Mouse (Mus musculus) neural tube, embryonic 11.5 days (tissue): ENCODE data around the gene Olfr786. TPM values are rescaled to one million over a fixed set of nuclear protein-coding genes. Genes with fewer than 3 reads are reported as not detected.

Experiments
- ATAC-seq: fragments of 200-750 bp; cut with Nextera tagmentation; 2 replicates; pipeline ENCODE4 v1.8.0; 2017; ENCODE audit warnings: moderate number of reproducible peaks, mild to moderate bottlenecking, moderate TSS enrichment, moderate library complexity; ENCODE audit not compliant: insufficient read depth, low FRiP score, low TSS enrichment
- DNase-seq: peaks from one replicate; pipeline ENCODE4 v3.0.0-alpha.2; 2015; ENCODE audit warnings: low spot score
- H3K27ac ChIP-seq: fragments of 300-500 bp; sonication (generic); 2 replicates; pipeline ENCODE4 v1.5.1; 2014; ENCODE audit warnings: low read depth, mild to moderate bottlenecking, low read length
- H3K27me3 ChIP-seq: fragments of 300-500 bp; sonication (generic); 2 replicates; pipeline ENCODE4 v1.6.1; 2014; ENCODE audit warnings: mild to moderate bottlenecking, low read length, mixed read lengths; ENCODE audit not compliant: control insufficient read depth, insufficient read depth
- H3K36me3 ChIP-seq: fragments of 300-500 bp; sonication (generic); 2 replicates; pipeline ENCODE4 v1.6.1; 2014; ENCODE audit warnings: mild to moderate bottlenecking, low read length, moderate library complexity, mixed read lengths; ENCODE audit not compliant: control insufficient read depth, insufficient read depth
- H3K4me1 ChIP-seq: fragments of 300-500 bp; sonication (generic); 2 replicates; pipeline ENCODE4 v1.6.1; 2014; ENCODE audit warnings: low read length, mixed read lengths; ENCODE audit not compliant: control insufficient read depth, insufficient read depth
- H3K4me2 ChIP-seq: fragments of 300-500 bp; sonication (generic); 2 replicates; pipeline ENCODE4 v1.6.1; 2014; ENCODE audit warnings: low read depth, mild to moderate bottlenecking, moderate library complexity
- H3K4me3 ChIP-seq: fragments of 300-500 bp; sonication (generic); 2 replicates; pipeline ENCODE4 v1.5.1; 2014; ENCODE audit warnings: low read depth, low read length
- H3K9ac ChIP-seq: fragments of 300-500 bp; sonication (generic); 2 replicates; pipeline ENCODE4 v1.6.1; 2014; ENCODE audit warnings: mild to moderate bottlenecking, low read length
- H3K9me3 ChIP-seq: fragments of 300-500 bp; sonication (generic); 2 replicates; pipeline ENCODE4 v1.6.1; 2016; ENCODE audit warnings: low read length; ENCODE audit not compliant: control insufficient read depth
- WGBS: fragments of 180-500 bp; shearing (Covaris S2); extraction: QIAGEN DNeasy Blood & Tissue Kit; methylation state at CpG from one replicate; pipeline ENCODE4 v1.1.7; 2014; 5-methylcytosine and 5-hydroxymethylcytosine counted together
- polyA plus RNA-seq: library from polyadenylated mRNA; unstranded; fragments of >200 nt; fragmentation: Nextera tagmentation; extraction: Ambion mirVana; gene quantifications from 2 replicates; pipeline ENCODE4 v1.2.1, GENCODE M21; 2014

The Olfr786 gene
- polyA plus RNA-seq: not detected in 2 replicates

GRCm38 (mm10) chr10:129427006-129427405 is at the start of gene Olfr786:
Olfr786 (plus strand) TSS chr10:129427306.
- no peaks in the 10 kb centered on the region for H3K36me3 ChIP-seq
- no peak within 1 kb of the TSS for H3K9ac ChIP-seq
- ATAC-seq (no peak), DNase-seq (no peak)
- no peaks in the 10 kb centered on the region for H3K4me1 ChIP-seq
- no peak within 1 kb of the TSS for H3K4me2 ChIP-seq
- no peak within 1 kb of the TSS for H3K27ac ChIP-seq
- no peaks in the 10 kb centered on the region for H3K9me3 ChIP-seq
- H3K27me3 ChIP-seq: no peaks in the 10 kb centered on the region
- no peak within 1 kb of the TSS for H3K4me3 ChIP-seq

GRCm38 (mm10) chr10:129383783-129384182 is 43.3 kb upstream of the Olfr786 start, which contains the start of gene Olfr784:
Olfr784 (plus strand) TSS chr10:129384083.
- no peak within 1 kb of the TSS for H3K9ac ChIP-seq
- no peaks in the 10 kb centered on the region for H3K4me1 ChIP-seq
- H3K36me3 ChIP-seq: no peaks in the 10 kb centered on the region
- H3K4me3 ChIP-seq: no peak within 1 kb of the TSS
- no peak within 1 kb of the TSS for H3K4me2 ChIP-seq
- DNase-seq: no peak
- no peaks in the 10 kb centered on the region for H3K9me3 ChIP-seq
- no peaks in the 10 kb centered on the region for H3K27me3 ChIP-seq
- no peak within 1 kb of the TSS for H3K27ac ChIP-seq
- no peak for ATAC-seq

- Histone ChIP-seq H3K9me3 (no peaks in the 10 kb centered on the region), H3K36me3 (no peaks in the 10 kb centered on the region), H3K27ac (no peak overlapping the region), H3K4me1 (no peaks in the 10 kb centered on the region), H3K27me3 (no peaks in the 10 kb centered on the region), H3K9ac (no peak overlapping the region), H3K4me2 (no peak overlapping the region), H3K4me3 (no peak overlapping the region)
- 39% methylated on average over 5 of the region's 5 CpGs for WGBS
- DNase-seq: no peak
- ATAC-seq: no peak
Measured at GRCm38 (mm10) chr10:129400892-129401291, 26.2 kb upstream of the Olfr786 start.

- no peaks in the 10 kb centered on the region for H3K4me1 ChIP-seq
- H3K36me3 ChIP-seq: no peaks in the 10 kb centered on the region
- no peak within 1 kb of the TSS for H3K4me3 ChIP-seq
- ATAC-seq: no peak
- DNase-seq: no peak
- WGBS: 82% methylated on average over 2 of the region's 2 CpGs
- H3K9me3 ChIP-seq: no peaks in the 10 kb centered on the region
- H3K4me2 ChIP-seq: no peak within 1 kb of the TSS
- H3K9ac ChIP-seq: no peak within 1 kb of the TSS
- no peak within 1 kb of the TSS for H3K27ac ChIP-seq
- no peaks in the 10 kb centered on the region for H3K27me3 ChIP-seq
Measured at GRCm38 (mm10) chr10:129405126-129405525, 22.0 kb upstream of the Olfr786 start, which contains the start of gene Olfr785. Olfr785 (plus strand) TSS chr10:129405426.

- H3K4me3 ChIP-seq: no peak within 1 kb of the TSS
- no peak within 1 kb of the TSS for H3K27ac ChIP-seq
- H3K4me1 ChIP-seq: no peaks in the 10 kb centered on the region
- H3K9me3 ChIP-seq: no peaks in the 10 kb centered on the region
- no peaks in the 10 kb centered on the region for H3K27me3 ChIP-seq
- no peak for ATAC-seq
- no peak within 1 kb of the TSS for H3K9ac ChIP-seq
- DNase-seq: no peak
- H3K36me3 ChIP-seq: no peaks in the 10 kb centered on the region
- H3K4me2 ChIP-seq: no peak within 1 kb of the TSS
- WGBS: 88% methylated on average over 3 of the region's 3 CpGs
Measured at GRCm38 (mm10) chr10:129461562-129461961, 34.5 kb downstream of the Olfr786 start, which contains the start of gene Olfr787. Olfr787 (plus strand) TSS chr10:129461862.

- ATAC-seq (no peak), DNase-seq (no peak)
- H3K27ac ChIP-seq: no peak within 1 kb of the TSS
- H3K4me1 ChIP-seq: no peaks in the 10 kb centered on the region
- H3K9me3 ChIP-seq: no peaks in the 10 kb centered on the region
- H3K9ac ChIP-seq: no peak within 1 kb of the TSS
- no peak within 1 kb of the TSS for H3K4me3 ChIP-seq
- no peaks in the 10 kb centered on the region for H3K27me3 ChIP-seq
- H3K36me3 ChIP-seq: no peaks in the 10 kb centered on the region
- no peak within 1 kb of the TSS for H3K4me2 ChIP-seq
Measured at GRCm38 (mm10) chr10:129470698-129471097, 43.6 kb downstream of the Olfr786 start, which contains the start of gene Olfr788. Olfr788 (plus strand) TSS chr10:129470998.

- Histone ChIP-seq H3K27me3 (no peaks in the 10 kb centered on the region), H3K4me2 (no peak overlapping the region), H3K9me3 (no peaks in the 10 kb centered on the region), H3K27ac (no peak overlapping the region), H3K4me3 (no peak overlapping the region), H3K9ac (no peak overlapping the region), H3K4me1 (no peaks in the 10 kb centered on the region), H3K36me3 (no peaks in the 10 kb centered on the region)
- ATAC-seq (no peak), DNase-seq (no peak)
- WGBS: 74% methylated on average over 2 of the region's 2 CpGs
Measured at GRCm38 (mm10) chr10:129473256-129473655, 46.1 kb downstream of the Olfr786 start.

GRCm38 (mm10) chr10:129473723-129474122 is 46.6 kb downstream of the Olfr786 start:
- H3K4me3 ChIP-seq: no peak overlapping the region
- H3K27me3 ChIP-seq: no peaks in the 10 kb centered on the region
- no peak overlapping the region for H3K4me2 ChIP-seq
- no peaks in the 10 kb centered on the region for H3K4me1 ChIP-seq
- ATAC-seq: no peak
- no peak for DNase-seq
- H3K36me3 ChIP-seq: no peaks in the 10 kb centered on the region
- no peak overlapping the region for H3K9ac ChIP-seq
- no peak overlapping the region for H3K27ac ChIP-seq
- H3K9me3 ChIP-seq: no peaks in the 10 kb centered on the region

GRCm38 (mm10) chr10:129484452-129484851 is 57.3 kb downstream of the Olfr786 start, which contains the start of gene Olfr789:
Olfr789 (plus strand) TSS chr10:129484752.
- Histone ChIP-seq H3K36me3 (no peaks in the 10 kb centered on the region), H3K9ac (no peak within 1 kb of the TSS), H3K4me3 (no peak within 1 kb of the TSS), H3K4me1 (no peaks in the 10 kb centered on the region), H3K9me3 (no peaks in the 10 kb centered on the region), H3K4me2 (no peak within 1 kb of the TSS), H3K27ac (no peak within 1 kb of the TSS), H3K27me3 (no peaks in the 10 kb centered on the region)
- ATAC-seq (no peak), DNase-seq (no peak)
- WGBS: 73% methylated on average over 2 of the region's 2 CpGs
